Mouse (Mus musculus) embryonic facial prominence, embryonic 14.5 days (tissue): ENCODE results near the gene Tnfaip3. TPM values are rescaled to one million over a fixed set of nuclear protein-coding genes. Genes with fewer than 3 reads are reported as not detected.
A peak's percentile ranks its signal among the peaks of the same experiment; 100 is the strongest.

ENCODE experiments used
- ATAC-seq: fragments of 200-750 bp; cut with Nextera tagmentation; 2 replicates; pipeline ENCODE4 v1.8.0; 2017; ENCODE audit warnings: low read depth, moderate number of reproducible peaks, moderate TSS enrichment
- DNase-seq: peaks from one replicate; pipeline ENCODE4 v3.0.0-alpha.2; 2015; ENCODE audit warnings: low spot score
- H3K27ac ChIP-seq: fragments of 300-500 bp; sonication (generic); replicated peaks from 2 replicates; pipeline ENCODE4 v1.5.1; 2014; ENCODE audit warnings: low read depth, mild to moderate bottlenecking, low read length, moderate library complexity
- H3K27me3 ChIP-seq: fragments of 300-500 bp; sonication (generic); replicated peaks from 2 replicates; pipeline ENCODE4 v1.6.1; 2014; ENCODE audit warnings: low read length; ENCODE audit not compliant: control insufficient read depth, insufficient read depth
- H3K36me3 ChIP-seq: fragments of 300-500 bp; sonication (generic); 2 replicates; pipeline ENCODE4 v1.6.1; 2014; ENCODE audit warnings: low read length, mixed read lengths; ENCODE audit not compliant: control insufficient read depth, insufficient read depth
- H3K4me1 ChIP-seq: fragments of 300-500 bp; sonication (generic); 2 replicates; pipeline ENCODE4 v1.6.1; 2014; ENCODE audit warnings: antibody characterized with exemption, low read length; ENCODE audit not compliant: control insufficient read depth, insufficient read depth
- H3K4me2 ChIP-seq: fragments of 300-500 bp; sonication (generic); 2 replicates; pipeline ENCODE4 v1.6.1; 2014; ENCODE audit warnings: low read depth, mild to moderate bottlenecking, low read length, moderate library complexity, mixed read lengths
- H3K4me3 ChIP-seq: fragments of 300-500 bp; sonication (generic); 2 replicates; pipeline ENCODE4 v1.5.1; 2014; ENCODE audit warnings: low read depth, mild to moderate bottlenecking, low read length
- H3K9ac ChIP-seq: fragments of 300-500 bp; sonication (generic); 2 replicates; pipeline ENCODE4 v1.6.1; 2014; ENCODE audit warnings: low read depth, mild to moderate bottlenecking, low read length, moderate library complexity, mixed read lengths
- H3K9me3 ChIP-seq: fragments of 300-500 bp; sonication (generic); 2 replicates; pipeline ENCODE4 v1.6.1; 2016; ENCODE audit warnings: low read length; ENCODE audit not compliant: control insufficient read depth
- WGBS: fragments of 180-500 bp; shearing (Covaris S2); extraction: QIAGEN DNeasy Blood & Tissue Kit; methylation state at CpG from one replicate; pipeline ENCODE4 v1.1.7; 2014; 5-methylcytosine and 5-hydroxymethylcytosine counted together
- polyA plus RNA-seq: library from polyadenylated mRNA; unstranded; fragments of >200 nt; fragmentation: Nextera tagmentation; extraction: Ambion mirVana; gene quantifications from 2 replicates; pipeline ENCODE4 v1.2.1, GENCODE M21; 2014

Gene Tnfaip3
- polyA plus RNA-seq, 1 experiment from 2014 or later: 4.7 TPM

- Histone ChIP-seq H3K9ac (no peak overlapping the region), H3K4me2 (no peak overlapping the region)
- WGBS: 54% methylated on average over 5 of the region's 5 CpGs
Measured at GRCm38 (mm10) chr10:19023622-19024326, 8.3 kb upstream of the Tnfaip3 start.

GRCm38 (mm10) chr10:19022272-19022671, 6.8 kb upstream of the Tnfaip3 start:
- Histone ChIP-seq H3K4me3 (no peak overlapping the region), H3K4me1 (no peaks in the 10 kb centered on the region), H3K4me2 (no peak overlapping the region), H3K36me3 (no peaks in the 10 kb centered on the region), H3K9me3 (no peaks in the 10 kb centered on the region), H3K9ac (no peak overlapping the region), H3K27ac (no peak overlapping the region), H3K27me3 (no peaks in the 10 kb centered on the region)
- ATAC-seq: no peak
- DNase-seq: no peak
- WGBS: 70% methylated on average over 1 of the region's 1 CpGs

More at GRCm38 (mm10) chr10:19023622-19024326, 8.3 kb upstream of the Tnfaip3 start:
- DNase-seq (peak; percentile 27), ATAC-seq (no peak)
- no peaks in the 10 kb centered on the region for H3K27me3 ChIP-seq
- H3K9me3 ChIP-seq: no peaks in the 10 kb centered on the region
- H3K4me3 ChIP-seq: no peak overlapping the region
- no peak overlapping the region for H3K27ac ChIP-seq
- no peaks in the 10 kb centered on the region for H3K36me3 ChIP-seq
- no peaks in the 10 kb centered on the region for H3K4me1 ChIP-seq

GRCm38 (mm10) chr10:19016823-19017471, 1.5 kb upstream of the Tnfaip3 start:
- Histone ChIP-seq H3K27me3 (no peaks in the 10 kb centered on the region; the same call in 1 of the 2 replicates), H3K36me3 (no peaks in the 10 kb centered on the region), H3K9me3 (no peaks in the 10 kb centered on the region), H3K27ac (no peak overlapping the region), H3K4me1 (peaks cover 5% of the 10 kb centered on the region), H3K4me2 (no peak overlapping the region), H3K9ac (no peak overlapping the region), H3K4me3 (no peak overlapping the region)
- WGBS: 47% methylated on average over 4 of the region's 4 CpGs
- no peak for ATAC-seq
- no peak for DNase-seq

DNA sequence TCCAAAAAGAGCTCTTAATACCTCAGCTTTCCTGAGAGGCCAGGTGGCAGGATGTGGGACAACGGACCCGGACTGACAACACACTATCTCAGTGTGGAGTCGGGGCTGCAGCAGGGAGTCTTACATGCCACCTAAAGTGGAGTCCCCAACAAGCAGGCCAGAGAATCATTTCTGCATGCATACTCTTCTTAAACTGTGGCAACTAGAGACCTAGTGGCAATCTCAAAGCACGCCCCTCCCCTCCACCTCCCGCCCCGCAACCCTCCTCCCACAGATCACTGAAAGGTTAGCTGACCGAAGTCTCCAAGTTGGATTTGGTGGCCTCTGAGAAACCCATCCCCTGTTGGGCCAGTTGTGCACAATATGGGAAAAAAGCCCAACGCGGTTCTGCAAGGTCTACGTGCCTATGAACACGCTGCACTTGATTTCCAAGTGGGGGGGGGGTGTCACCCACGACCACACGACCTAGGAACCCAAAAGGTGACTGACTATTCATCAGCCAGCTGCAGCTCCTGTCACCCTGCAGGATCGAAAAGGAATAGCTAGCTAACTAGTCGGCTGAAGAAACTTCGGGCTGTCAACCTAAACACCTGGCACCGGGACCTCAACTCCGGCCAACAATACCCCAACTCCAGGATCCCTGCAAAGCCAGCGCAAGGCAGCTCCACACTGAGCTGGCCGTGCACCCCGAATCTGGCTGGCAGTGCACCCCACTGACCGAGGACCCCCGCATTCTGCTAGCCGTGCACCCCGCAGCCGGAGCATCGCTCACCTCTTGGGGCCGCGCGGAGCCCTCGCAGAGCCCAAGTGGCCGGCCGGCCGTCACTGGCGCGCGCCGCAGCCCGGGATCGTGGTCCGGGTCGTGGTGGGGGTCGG, 838 bp downstream of the Tnfaip3 start:
- H3K36me3 ChIP-seq: no peaks in the 10 kb centered on the region
- peaks cover 5% of the 10 kb centered on the region for H3K4me1 ChIP-seq
- H3K27me3 ChIP-seq: no peaks in the 10 kb centered on the region; the same call in none of the 2 replicates
- DNase-seq (peak; percentile 30), ATAC-seq (peak; percentile 2; the same call in 1 of the 2 replicates)
- H3K27ac ChIP-seq: peak overlapping the region; percentile 88
- peak overlapping the region; percentile 90 for H3K4me3 ChIP-seq
- H3K4me2 ChIP-seq: peak overlapping the region; percentile 91
- no peaks in the 10 kb centered on the region for H3K9me3 ChIP-seq
- H3K9ac ChIP-seq: peak overlapping the region; percentile 87
- WGBS: under 1% methylated on average over 25 of the region's 43 CpGs

DNA sequence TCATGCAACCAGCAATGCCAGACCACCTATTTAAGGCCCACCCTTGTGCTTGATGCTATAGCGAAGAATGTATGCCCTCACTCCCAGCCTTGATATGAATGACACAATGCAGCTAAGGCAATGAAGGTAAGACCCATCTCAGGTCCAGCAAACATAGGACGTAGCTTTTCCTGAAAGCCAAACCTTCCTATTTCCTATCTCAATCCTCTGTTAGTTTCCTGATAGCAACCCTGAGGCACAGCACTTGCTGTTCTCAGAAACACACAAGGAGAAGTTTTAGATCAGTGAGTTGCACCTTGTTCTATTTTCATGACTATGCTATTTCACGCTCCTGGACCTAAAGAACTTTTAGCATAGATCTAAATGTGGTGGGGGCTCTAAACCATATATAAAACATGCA, 2.1 kb downstream of the Tnfaip3 start:
- H3K27me3 ChIP-seq: no peaks in the 10 kb centered on the region; the same call in none of the 2 replicates
- no peaks in the 10 kb centered on the region for H3K9me3 ChIP-seq
- H3K9ac ChIP-seq: no peak overlapping the region
- WGBS: 89% methylated on average over 3 of the region's 3 CpGs
- DNase-seq: no peak
- H3K4me3 ChIP-seq: no peak overlapping the region
- no peaks in the 10 kb centered on the region for H3K36me3 ChIP-seq
- H3K4me2 ChIP-seq: peak overlapping the region; percentile 32; the same call in 1 of the 2 replicates
- H3K4me1 ChIP-seq: peaks cover 5% of the 10 kb centered on the region
- ATAC-seq: no peak
- H3K27ac ChIP-seq: no peak overlapping the region

DNA sequence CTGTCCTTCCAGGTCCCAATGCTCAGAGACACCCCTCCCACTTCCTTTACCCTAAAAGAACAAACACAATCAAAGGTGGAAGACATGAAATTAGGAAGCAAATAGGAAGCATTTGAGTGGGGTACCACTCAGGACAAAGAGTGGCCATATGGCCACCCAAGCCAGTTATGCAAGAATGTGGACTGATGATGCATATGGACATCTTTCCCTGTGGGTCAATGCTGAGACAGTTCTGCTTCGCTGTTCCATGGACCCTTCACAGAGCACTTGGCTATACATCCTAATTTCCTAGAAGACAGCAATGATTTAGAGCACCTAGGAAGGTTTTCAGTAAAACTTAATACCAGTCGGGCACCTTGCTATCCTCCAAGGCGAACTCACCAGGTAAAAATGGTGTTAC, 2.8 kb downstream of the Tnfaip3 start:
- Histone ChIP-seq H3K9ac (no peak overlapping the region), H3K9me3 (no peaks in the 10 kb centered on the region), H3K4me1 (peaks cover 5% of the 10 kb centered on the region), H3K27me3 (no peaks in the 10 kb centered on the region; the same call in none of the 2 replicates), H3K4me3 (no peak overlapping the region), H3K27ac (no peak overlapping the region), H3K36me3 (no peaks in the 10 kb centered on the region), H3K4me2 (no peak overlapping the region)
- 92% methylated on average over 3 of the region's 3 CpGs for WGBS
- DNase-seq (no peak), ATAC-seq (no peak)

DNA sequence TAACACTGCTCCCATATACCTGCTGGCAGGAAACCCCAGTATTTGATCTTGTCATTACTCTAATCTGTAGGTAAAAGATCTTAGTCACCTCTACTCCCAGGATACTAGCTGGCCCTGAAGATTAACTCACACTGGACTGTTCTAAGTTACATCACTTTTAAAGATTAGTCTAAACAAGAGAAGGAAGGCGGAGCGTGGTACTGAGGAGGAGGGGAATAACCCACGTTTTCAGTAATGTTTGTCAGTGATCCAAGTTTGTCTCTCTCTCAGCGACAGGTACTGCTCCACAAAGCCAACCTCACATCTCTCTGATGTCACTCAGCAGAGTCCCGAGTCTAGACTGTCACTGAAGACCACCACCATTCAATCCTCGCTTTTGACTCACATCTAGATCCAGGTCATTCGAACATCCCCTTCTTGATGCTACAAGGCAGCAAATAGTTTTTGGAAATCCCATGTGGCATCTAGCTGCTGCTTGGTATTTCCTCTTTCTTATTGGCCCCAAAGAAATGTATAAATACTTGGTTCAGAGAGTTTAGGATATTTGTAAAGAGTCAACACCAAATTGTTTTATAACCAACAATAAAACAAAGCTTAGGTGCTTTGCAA, 3.5 kb downstream of the Tnfaip3 start:
- peaks cover 2% of the 10 kb centered on the region; the same call in 1 of the 2 replicates for H3K36me3 ChIP-seq
- H3K4me3 ChIP-seq: no peak overlapping the region
- H3K27me3 ChIP-seq: no peaks in the 10 kb centered on the region; the same call in none of the 2 replicates
- H3K9ac ChIP-seq: no peak overlapping the region
- DNase-seq: no peak
- no peak for ATAC-seq
- WGBS: 78% methylated on average over 7 of the region's 7 CpGs
- H3K4me2 ChIP-seq: no peak overlapping the region
- no peak overlapping the region for H3K27ac ChIP-seq
- no peaks in the 10 kb centered on the region for H3K9me3 ChIP-seq
- H3K4me1 ChIP-seq: peaks cover 5% of the 10 kb centered on the region

- H3K27me3 ChIP-seq: no peaks in the 10 kb centered on the region; the same call in none of the 2 replicates
- H3K4me1 ChIP-seq: no peaks in the 10 kb centered on the region
- WGBS: 73% methylated on average over 8 of the region's 8 CpGs
- H3K9me3 ChIP-seq: no peaks in the 10 kb centered on the region
- no peak overlapping the region for H3K4me3 ChIP-seq
- DNase-seq (no peak), ATAC-seq (no peak)
- H3K9ac ChIP-seq: no peak overlapping the region
- H3K36me3 ChIP-seq: peaks cover 14% of the 10 kb centered on the region
- no peak overlapping the region for H3K4me2 ChIP-seq
- H3K27ac ChIP-seq: no peak overlapping the region
Measured at GRCm38 (mm10) chr10:19010414-19010813, 5.0 kb downstream of the Tnfaip3 start.
